Mouse (Mus musculus) heart, embryonic 12.5 days (tissue): ENCODE data around the gene Cdca8. TPM values are rescaled to one million over a fixed set of nuclear protein-coding genes. Genes with fewer than 3 reads are reported as not detected.
A peak's percentile ranks its signal among the peaks of the same experiment; 100 is the strongest.

Experiments
- ATAC-seq: fragments of 200-750 bp; cut with Nextera tagmentation; 2 replicates; pipeline ENCODE4 v1.8.0; 2017; ENCODE audit warnings: moderate TSS enrichment, moderate library complexity; ENCODE audit not compliant: insufficient number of reproducible peaks, low FRiP score
- H3K27ac ChIP-seq: fragments of 300-500 bp; sonication (generic); 2 replicates; pipeline ENCODE4 v1.5.1; 2016; ENCODE audit warnings: mild to moderate bottlenecking, moderate library complexity; ENCODE audit not compliant: poor library complexity, severe bottlenecking
- H3K27me3 ChIP-seq: fragments of 300-500 bp; sonication (generic); replicated peaks from 2 replicates; pipeline ENCODE4 v1.6.1; 2016; ENCODE audit warnings: mild to moderate bottlenecking, moderate library complexity
- H3K36me3 ChIP-seq: fragments of 300-500 bp; sonication (generic); 2 replicates; pipeline ENCODE4 v1.6.1; 2016; ENCODE audit warnings: mild to moderate bottlenecking, moderate library complexity
- H3K4me1 ChIP-seq: fragments of 300-500 bp; sonication (generic); replicated peaks from 2 replicates; pipeline ENCODE4 v1.6.1; 2016; ENCODE audit warnings: mild to moderate bottlenecking
- H3K4me2 ChIP-seq: fragments of 300-500 bp; sonication (generic); 2 replicates; pipeline ENCODE4 v1.6.1; 2016; ENCODE audit warnings: mild to moderate bottlenecking, moderate library complexity
- H3K4me3 ChIP-seq: fragments of 300-500 bp; sonication (generic); 2 replicates; pipeline ENCODE4 v1.5.1; 2016; ENCODE audit warnings: mild to moderate bottlenecking
- H3K9ac ChIP-seq: fragments of 300-500 bp; sonication (generic); 2 replicates; pipeline ENCODE4 v1.6.1; 2016; ENCODE audit warnings: mild to moderate bottlenecking, moderate library complexity
- H3K9me3 ChIP-seq: fragments of 300-500 bp; sonication (generic); replicated peaks from 2 replicates; pipeline ENCODE4 v1.6.1; 2016; ENCODE audit warnings: mild to moderate bottlenecking, moderate library complexity
- WGBS: fragments of 180-500 bp; shearing (Covaris S2); methylation state at CpG from one replicate; pipeline ENCODE4 v1.1.7; 2016; 5-methylcytosine and 5-hydroxymethylcytosine counted together
- polyA plus RNA-seq: library from polyadenylated mRNA; unstranded; fragments of >200 nt; fragmentation: Nextera tagmentation; extraction: Ambion mirVana; gene quantifications from 2 replicates; pipeline ENCODE4 v1.2.1, GENCODE M21; 2016

Gene Cdca8
- polyA plus RNA-seq, 1 experiment from 2014 or later: 134 TPM

- 44% methylated on average over 5 of the region's 5 CpGs for WGBS
- peaks cover 78% of the 10 kb centered on the region for H3K27me3 ChIP-seq
- no peaks in the 10 kb centered on the region for H3K9me3 ChIP-seq
- H3K27ac ChIP-seq: no peak overlapping the region
- peaks cover 2% of the 10 kb centered on the region for H3K4me1 ChIP-seq
- ATAC-seq: no peak
- H3K36me3 ChIP-seq: no peaks in the 10 kb centered on the region
- no peak overlapping the region for H3K4me2 ChIP-seq
- H3K4me3 ChIP-seq: no peak overlapping the region
- H3K9ac ChIP-seq: no peak overlapping the region
These were observed 39.2 kb downstream of the Cdca8 start for GRCm38 (mm10) chr4:124899906-124900305.

GRCm38 (mm10) chr4:124898428-124898827 is 40.7 kb downstream of the Cdca8 start:
- Histone ChIP-seq H3K36me3 (no peaks in the 10 kb centered on the region), H3K4me2 (no peak overlapping the region), H3K9me3 (no peaks in the 10 kb centered on the region), H3K9ac (no peak overlapping the region), H3K4me3 (no peak overlapping the region), H3K4me1 (peaks cover 8% of the 10 kb centered on the region), H3K27me3 (peaks cover 82% of the 10 kb centered on the region), H3K27ac (no peak overlapping the region)
- no peak for ATAC-seq
- 56% methylated on average over 10 of the region's 10 CpGs for WGBS

GRCm38 (mm10) chr4:124894508-124895428 is 44.3 kb downstream of the Cdca8 start:
- Histone ChIP-seq H3K9me3 (no peaks in the 10 kb centered on the region), H3K4me2 (peak overlapping the region; percentile 93), H3K27ac (no peak overlapping the region), H3K9ac (0 out of 2 replicates have a peak overlapping the region, but pooled peaks have one; percentile 32), H3K27me3 (peaks cover 90% of the 10 kb centered on the region), H3K4me3 (peak overlapping the region; percentile 59), H3K36me3 (no peaks in the 10 kb centered on the region), H3K4me1 (peaks cover 8% of the 10 kb centered on the region)
- ATAC-seq: no peak; the same call in 1 of the 2 replicates
- WGBS: 3% methylated on average over 83 of the region's 83 CpGs

- Histone ChIP-seq H3K36me3 (no peaks in the 10 kb centered on the region), H3K9ac (no peak overlapping the region), H3K27ac (no peak overlapping the region), H3K4me2 (no peak overlapping the region), H3K4me3 (no peak overlapping the region), H3K27me3 (peaks cover 92% of the 10 kb centered on the region), H3K4me1 (peaks cover 8% of the 10 kb centered on the region), H3K9me3 (no peaks in the 10 kb centered on the region)
- WGBS: 36% methylated on average over 6 of the region's 6 CpGs
- ATAC-seq: no peak
These were observed 45.3 kb downstream of the Cdca8 start for GRCm38 (mm10) chr4:124893769-124894168.

GRCm38 (mm10) chr4:124890831-124891230 is 48.3 kb downstream of the Cdca8 start:
- no peak overlapping the region for H3K4me3 ChIP-seq
- no peak overlapping the region for H3K9ac ChIP-seq
- 74% methylated on average over 5 of the region's 5 CpGs for WGBS
- H3K27me3 ChIP-seq: peaks cover 95% of the 10 kb centered on the region
- no peaks in the 10 kb centered on the region for H3K36me3 ChIP-seq
- H3K9me3 ChIP-seq: no peaks in the 10 kb centered on the region
- H3K27ac ChIP-seq: no peak overlapping the region
- no peak overlapping the region for H3K4me2 ChIP-seq
- H3K4me1 ChIP-seq: peaks cover 8% of the 10 kb centered on the region
- ATAC-seq: no peak

- peaks cover 6% of the 10 kb centered on the region for H3K4me1 ChIP-seq
- no peak for ATAC-seq
- H3K9me3 ChIP-seq: no peaks in the 10 kb centered on the region
- peaks cover 94% of the 10 kb centered on the region for H3K27me3 ChIP-seq
- H3K4me2 ChIP-seq: no peak overlapping the region
- 78% methylated on average over 2 of the region's 2 CpGs for WGBS
- no peak overlapping the region for H3K4me3 ChIP-seq
- no peaks in the 10 kb centered on the region for H3K36me3 ChIP-seq
- H3K27ac ChIP-seq: no peak overlapping the region
- no peak overlapping the region for H3K9ac ChIP-seq
These were observed 49.2 kb downstream of the Cdca8 start for GRCm38 (mm10) chr4:124889935-124890334.

GRCm38 (mm10) chr4:124888702-124889101 is 50.4 kb downstream of the Cdca8 start:
- Histone ChIP-seq H3K4me1 (no peaks in the 10 kb centered on the region), H3K4me3 (no peak overlapping the region), H3K9me3 (no peaks in the 10 kb centered on the region), H3K4me2 (no peak overlapping the region), H3K9ac (no peak overlapping the region), H3K36me3 (no peaks in the 10 kb centered on the region), H3K27me3 (peaks cover 93% of the 10 kb centered on the region), H3K27ac (no peak overlapping the region)
- no peak for ATAC-seq
- WGBS: 68% methylated on average over 7 of the region's 7 CpGs

- under 1% methylated on average over 37 of the region's 37 CpGs for WGBS
- H3K27ac ChIP-seq: no peak overlapping the region
- peak overlapping the region; percentile 65 for H3K4me2 ChIP-seq
- no peak for ATAC-seq
- no peaks in the 10 kb centered on the region for H3K36me3 ChIP-seq
- no peak overlapping the region for H3K9ac ChIP-seq
- peaks cover 84% of the 10 kb centered on the region for H3K27me3 ChIP-seq
- H3K9me3 ChIP-seq: peaks cover 6% of the 10 kb centered on the region; the same call in 1 of the 2 replicates
- peaks cover 9% of the 10 kb centered on the region; the same call in 1 of the 2 replicates for H3K4me1 ChIP-seq
- H3K4me3 ChIP-seq: 0 out of 2 replicates have a peak overlapping the region, but pooled peaks have one; percentile 29
These were observed 56.9 kb downstream of the Cdca8 start for GRCm38 (mm10) chr4:124882151-124882729.

- H3K4me1 ChIP-seq: peaks cover 9% of the 10 kb centered on the region; the same call in 1 of the 2 replicates
- H3K9ac ChIP-seq: no peak overlapping the region
- peak overlapping the region; percentile 29 for H3K4me3 ChIP-seq
- WGBS: under 1% methylated on average over 37 of the region's 37 CpGs
- H3K27ac ChIP-seq: no peak overlapping the region
- ATAC-seq: no peak; the same call in 1 of the 2 replicates
- peaks cover 6% of the 10 kb centered on the region; the same call in 1 of the 2 replicates for H3K9me3 ChIP-seq
- peak overlapping the region; percentile 65 for H3K4me2 ChIP-seq
- H3K36me3 ChIP-seq: no peaks in the 10 kb centered on the region
- H3K27me3 ChIP-seq: peaks cover 76% of the 10 kb centered on the region
These were observed 57.7 kb downstream of the Cdca8 start for GRCm38 (mm10) chr4:124881341-124881908.

GRCm38 (mm10) chr4:124880599-124880998 is 58.5 kb downstream of the Cdca8 start, which contains the start of gene Epha10:
Gene Epha10, plus strand, starts transcription at chr4:124880899.
- WGBS: 6% methylated on average over 11 of the region's 11 CpGs
- no peak within 1 kb of the TSS for H3K9ac ChIP-seq
- peaks cover 68% of the 10 kb centered on the region for H3K27me3 ChIP-seq
- H3K27ac ChIP-seq: no peak within 1 kb of the TSS
- peak within 1 kb of the TSS; percentile 65 for H3K4me2 ChIP-seq
- H3K36me3 ChIP-seq: no peaks in the 10 kb centered on the region
- ATAC-seq: no peak
- peak within 1 kb of the TSS; percentile 29 for H3K4me3 ChIP-seq
- H3K4me1 ChIP-seq: peaks cover 9% of the 10 kb centered on the region; the same call in 1 of the 2 replicates
- H3K9me3 ChIP-seq: peaks cover 6% of the 10 kb centered on the region; the same call in 1 of the 2 replicates

GRCm38 (mm10) chr4:124872719-124873118 is 66.4 kb downstream of the Cdca8 start:
- H3K27ac ChIP-seq: no peak overlapping the region
- 85% methylated on average over 1 of the region's 1 CpGs for WGBS
- H3K4me2 ChIP-seq: no peak overlapping the region
- no peaks in the 10 kb centered on the region for H3K36me3 ChIP-seq
- peaks cover 8% of the 10 kb centered on the region for H3K27me3 ChIP-seq
- no peak overlapping the region for H3K4me3 ChIP-seq
- H3K4me1 ChIP-seq: no peaks in the 10 kb centered on the region
- H3K9ac ChIP-seq: no peak overlapping the region
- peaks cover 6% of the 10 kb centered on the region; the same call in 1 of the 2 replicates for H3K9me3 ChIP-seq
- no peak for ATAC-seq
